Mouse (Mus musculus) brain, embryonic 14.5 days (tissue): ENCODE measurements at regions not wholly inside any gene's neighbourhood (a gene's known extent, or its start where the extent isn't known, plus 50 kb on each side); places are given as distances from the start of the nearest gene placed in this dataset.

Source experiments
- DNase-seq: peaks from one replicate; pipeline ENCODE4 v3.0.0-alpha.2; 2011; ENCODE audit warnings: low read depth
- CTCF ChIP-seq: fragments of 200-500 bp; IDR thresholded peaks from 2 replicates; pipeline ENCODE4 v1.5.1; 2012; ENCODE audit warnings: inconsistent platforms, mild to moderate bottlenecking, moderate library complexity, borderline replicate concordance; ENCODE audit not compliant: insufficient read depth, insufficient read length; ENCODE audit errors: extremely low read depth
- POLR2A ChIP-seq: fragments of 200-500 bp; IDR thresholded peaks from 2 replicates; pipeline ENCODE4 v1.6.1; 2012; ENCODE audit warnings: mild to moderate bottlenecking, inconsistent platforms, borderline replicate concordance; ENCODE audit not compliant: poor library complexity, insufficient read depth, insufficient read length, severe bottlenecking; ENCODE audit errors: extremely low read depth

DNA sequence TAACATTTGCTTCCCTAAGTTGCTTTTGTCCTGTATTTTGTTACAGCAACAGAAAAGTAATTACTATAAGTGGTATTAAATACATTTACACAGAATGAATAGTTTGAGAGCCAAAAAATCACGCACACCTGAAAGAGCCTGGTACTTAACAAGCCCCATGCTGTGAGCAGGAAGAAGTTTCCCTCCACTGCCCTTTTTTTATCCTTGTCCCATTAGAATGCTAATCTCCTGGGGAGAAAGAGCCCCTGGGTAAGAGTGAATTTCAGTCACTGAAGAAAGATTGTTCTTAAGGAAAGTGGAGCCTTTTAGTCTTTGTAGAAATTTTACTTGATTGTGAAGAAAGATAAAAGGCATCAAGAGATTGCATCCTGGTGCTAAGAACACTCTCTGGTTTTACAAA, 980.2 kb downstream of the Dpp10 start:
- peak; percentile 27 for DNase-seq
- TF ChIP-seq POLR2A (no peak), CTCF (no peak)
